In genomic region chr5:140006861-140007260, GRCm38 (mm10) we compare ENCODE assay signal across 21 mouse cellular contexts.
DNase-seq lines count a peak whose midpoint lies in the region; ATAC-seq and TF ChIP-seq lines count a peak whose summit lies in the region.
"Had no signal": no experiment of that assay in that cellular context is flagged by ENCODE, and none has a peak within 500 bp of the region (broad histone marks: within the 10 kb centered on the region; RNA-seq: fewer than 3 reads in every experiment).

No protein-coding gene starts in this region.

- 0 out of 2 replicates have a peak, but pooled peaks cover 4% of the 10 kb centered on the region for H3K4me1 ChIP-seq in embryonic facial prominence, embryonic 12.5 days
- H3K4me1 ChIP-seq in embryonic facial prominence, embryonic 10.5 days: peaks cover 16% of the 10 kb centered on the region
- H3K4me1 ChIP-seq in limb, embryonic 14.5 days (ENCODE audit: control insufficient read depth, insufficient read depth, low read length): peaks cover 3% of the 10 kb centered on the region; the same call in 1 of the 2 replicates
- peaks cover 20% of the 10 kb centered on the region for H3K4me1 ChIP-seq in limb, embryonic 10.5 days

- H3K9me3 ChIP-seq in embryonic facial prominence, embryonic 12.5 days: no peaks in the 10 kb centered on the region
- no peaks in the 10 kb centered on the region for H3K9me3 ChIP-seq in embryonic facial prominence, embryonic 10.5 days
- H3K9me3 ChIP-seq in limb, embryonic 14.5 days (ENCODE audit: control insufficient read depth, low read length): no peaks in the 10 kb centered on the region
- H3K9me3 ChIP-seq in limb, embryonic 10.5 days (replicated peaks): no peaks in the 10 kb centered on the region
- H3K9me3 ChIP-seq: G1E; heart, embryonic 13.5 days; hindbrain, embryonic 15.5 days had no signal

- no peak for ATAC-seq in embryonic facial prominence, embryonic 12.5 days (ENCODE audit: insufficient number of reproducible peaks, insufficient read depth, low FRiP score, low TSS enrichment)
- ATAC-seq in limb, embryonic 14.5 days (ENCODE audit: low FRiP score, low read depth): no peak
- ATAC-seq: activated CD4-positive, CD25-positive, alpha-beta regulatory T cell, adult 4 months; CD4-positive, CD25-positive, alpha-beta regulatory T cell, adult 4 months; forebrain, embryonic 14.5 days had no signal

- no peak overlapping the region for H3K4me3 ChIP-seq in embryonic facial prominence, embryonic 12.5 days
- H3K4me3 ChIP-seq in embryonic facial prominence, embryonic 10.5 days: no peak overlapping the region
- no peak overlapping the region for H3K4me3 ChIP-seq in limb, embryonic 14.5 days (replicated peaks; ENCODE audit: low read length)
- no peak overlapping the region for H3K4me3 ChIP-seq in limb, embryonic 10.5 days
- H3K4me3 ChIP-seq: heart, embryonic 13.5 days; hindbrain, embryonic 15.5 days had no signal

- H3K36me3 ChIP-seq in embryonic facial prominence, embryonic 12.5 days: no peaks in the 10 kb centered on the region
- H3K36me3 ChIP-seq in embryonic facial prominence, embryonic 10.5 days (replicated peaks): peaks cover 22% of the 10 kb centered on the region
- H3K36me3 ChIP-seq in limb, embryonic 14.5 days (ENCODE audit: control insufficient read depth, insufficient read depth, low read length): peaks cover 6% of the 10 kb centered on the region; the same call in 1 of the 2 replicates
- peaks cover 16% of the 10 kb centered on the region for H3K36me3 ChIP-seq in limb, embryonic 10.5 days
- H3K36me3 ChIP-seq: hindbrain, embryonic 15.5 days had no signal

- no peaks in the 10 kb centered on the region for H3K27me3 ChIP-seq in embryonic facial prominence, embryonic 12.5 days
- H3K27me3 ChIP-seq in embryonic facial prominence, embryonic 10.5 days (replicated peaks; ENCODE audit: low read depth, poor library complexity, severe bottlenecking): no peaks in the 10 kb centered on the region
- H3K27me3 ChIP-seq in limb, embryonic 14.5 days (ENCODE audit: control insufficient read depth, insufficient read depth, low read length): no peaks in the 10 kb centered on the region
- H3K27me3 ChIP-seq in limb, embryonic 10.5 days (ENCODE audit: low read depth, poor library complexity, severe bottlenecking): no peaks in the 10 kb centered on the region
- H3K27me3 ChIP-seq: heart, embryonic 13.5 days; hindbrain, embryonic 15.5 days had no signal

- DNase-seq in embryonic facial prominence, embryonic 10.5 days (ENCODE audit: low spot score): no peak
- peak; percentile 25 for DNase-seq in limb, embryonic 14.5 days (ENCODE audit: low spot score)
- no peak for DNase-seq in limb, embryonic 10.5 days (ENCODE audit: low spot score)
- DNase-seq in testis, postnatal 10 days (ENCODE audit: low spot score): peak; percentile 56
- no peak for DNase-seq in testis, postnatal 14 days (ENCODE audit: low spot score)
- DNase-seq in left cerebral cortex, adult 18-20 months (ENCODE audit: low spot score in 2 of 2): no peak
- DNase-seq: adrenal gland, postnatal 14 days; B cell, adult 2 months; cerebellum, adult 11-12 months; cerebellum, adult 9-10 months; cerebellum, postnatal 25 days; gastrocnemius, postnatal 36 days; heart, adult 11 months; heart, postnatal 36 days had no signal

- H3K9ac ChIP-seq in embryonic facial prominence, embryonic 12.5 days: no peak overlapping the region
- no peak overlapping the region for H3K9ac ChIP-seq in limb, embryonic 14.5 days (ENCODE audit: low read depth, low read length, severe bottlenecking)
- H3K9ac ChIP-seq: heart, embryonic 13.5 days; hindbrain, embryonic 15.5 days had no signal

- 0 out of 2 replicates have a peak overlapping the region, but pooled peaks have one; percentile 30 for H3K27ac ChIP-seq in embryonic facial prominence, embryonic 12.5 days
- H3K27ac ChIP-seq in embryonic facial prominence, embryonic 10.5 days (replicated peaks): no peak overlapping the region
- H3K27ac ChIP-seq in limb, embryonic 14.5 days (replicated peaks; ENCODE audit: low read depth, low read length): no peak overlapping the region
- H3K27ac ChIP-seq in limb, embryonic 10.5 days: no peak overlapping the region
- H3K27ac ChIP-seq: heart, embryonic 13.5 days; hindbrain, embryonic 15.5 days had no signal

- TF ChIP-seq POLR2A in limb, embryonic 14.5 days (IDR thresholded peaks at IDR 0.05; ENCODE audit: borderline replicate concordance, extremely low read depth, insufficient read depth, insufficient read length): no peak

- 67% methylated on average over 8 of the region's 8 CpGs for WGBS in embryonic facial prominence, embryonic 12.5 days
- WGBS in embryonic facial prominence, embryonic 10.5 days: 73% methylated on average over 8 of the region's 8 CpGs
- WGBS in limb, embryonic 14.5 days: 47% methylated on average over 8 of the region's 8 CpGs
- WGBS in limb, embryonic 10.5 days: 86% methylated on average over 8 of the region's 8 CpGs

- no peak overlapping the region for H3K4me2 ChIP-seq in embryonic facial prominence, embryonic 12.5 days (replicated peaks)
- H3K4me2 ChIP-seq in limb, embryonic 14.5 days (replicated peaks; ENCODE audit: low read depth, low read length, severe bottlenecking): no peak overlapping the region
- H3K4me2 ChIP-seq: heart, embryonic 13.5 days; hindbrain, embryonic 15.5 days had no signal

Comparison
In these comparisons a context has a peak if more than half of its experiments do, and no peak if none do; other contexts are left out.
1. DNase-seq: peak in limb, embryonic 14.5 days (single experiment) and testis, postnatal 10 days (single experiment); none in embryonic facial prominence, embryonic 10.5 days (single experiment), limb, embryonic 10.5 days (single experiment), testis, postnatal 14 days (single experiment) and left cerebral cortex, adult 18-20 months (0 of 2).